Mouse (Mus musculus): ENCODE results near the gene Fbxl22. TPM values are rescaled to one million over a fixed set of nuclear protein-coding genes. Genes with fewer than 3 reads are reported as not detected.

The Fbxl22 gene
- polyA plus RNA-seq, 1 experiment from 2014 or later: 2.5 TPM

DNA sequence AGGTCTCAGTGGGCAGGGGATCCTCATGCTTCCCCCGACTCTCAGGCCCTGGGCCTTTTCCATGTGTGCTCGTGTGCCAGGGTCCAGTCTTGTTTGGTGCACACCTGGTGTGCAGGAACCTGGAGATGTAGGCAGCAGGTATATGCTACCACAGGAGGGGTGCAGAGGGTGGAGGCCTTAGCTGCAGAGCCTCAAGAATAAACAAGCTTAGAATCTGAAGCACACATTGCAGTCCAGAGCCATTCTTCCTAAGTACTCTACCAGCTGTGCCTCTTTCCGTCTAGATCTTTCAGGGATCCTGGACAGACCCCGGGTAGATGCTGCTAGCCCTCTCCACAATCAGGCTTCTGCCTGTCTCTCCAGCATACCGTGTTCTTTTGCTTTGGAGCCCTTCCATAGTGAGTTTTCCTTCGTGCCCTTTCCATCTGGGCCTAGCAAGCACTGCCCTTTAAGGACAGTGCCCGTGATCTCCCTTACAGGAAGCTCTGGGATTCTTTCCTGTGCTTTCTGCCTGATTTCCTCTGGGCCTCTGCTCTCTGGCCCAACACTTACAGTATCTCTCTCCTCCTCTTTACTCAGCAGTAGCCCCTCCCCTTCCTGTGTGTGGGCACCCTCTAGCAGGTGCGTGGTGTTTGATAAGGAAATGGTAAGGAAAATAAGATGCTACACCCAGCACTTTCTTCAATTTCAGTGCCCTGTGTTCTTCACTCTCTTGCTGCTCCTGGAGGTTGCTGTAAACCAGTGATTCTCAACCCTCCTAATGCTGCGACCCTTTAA lies 9.1 kb downstream of the Fbxl22 start:
- WGBS: 53% methylated on average over 9 of the region's 9 CpGs
- H3K4me2 ChIP-seq (ENCODE audit: low read depth, low read length, severe bottlenecking): no peak overlapping the region
- no peaks in the 10 kb centered on the region for H3K9me3 ChIP-seq (ENCODE audit: control insufficient read depth, low read length)
- H3K4me3 ChIP-seq (ENCODE audit: low read depth, low read length): no peak overlapping the region
- H3K4me1 ChIP-seq (replicated peaks; ENCODE audit: control insufficient read depth, insufficient read depth, low read length): peaks cover 27% of the 10 kb centered on the region
- DNase-seq (ENCODE audit: low spot score) (no peak), ATAC-seq (replicated peaks; ENCODE audit: low FRiP score) (0 out of 2 replicates have a peak, but pooled peaks have one; percentile 26)
- H3K27me3 ChIP-seq (ENCODE audit: control insufficient read depth, insufficient read depth, low read length): no peaks in the 10 kb centered on the region
- H3K9ac ChIP-seq (ENCODE audit: low read length): peak overlapping the region; percentile 48
- H3K27ac ChIP-seq (ENCODE audit: low read depth, low read length): peak overlapping the region; percentile 88
- H3K36me3 ChIP-seq (ENCODE audit: control insufficient read depth, insufficient read depth, low read length): peaks cover 10% of the 10 kb centered on the region; the same call in 1 of the 2 replicates

DNA sequence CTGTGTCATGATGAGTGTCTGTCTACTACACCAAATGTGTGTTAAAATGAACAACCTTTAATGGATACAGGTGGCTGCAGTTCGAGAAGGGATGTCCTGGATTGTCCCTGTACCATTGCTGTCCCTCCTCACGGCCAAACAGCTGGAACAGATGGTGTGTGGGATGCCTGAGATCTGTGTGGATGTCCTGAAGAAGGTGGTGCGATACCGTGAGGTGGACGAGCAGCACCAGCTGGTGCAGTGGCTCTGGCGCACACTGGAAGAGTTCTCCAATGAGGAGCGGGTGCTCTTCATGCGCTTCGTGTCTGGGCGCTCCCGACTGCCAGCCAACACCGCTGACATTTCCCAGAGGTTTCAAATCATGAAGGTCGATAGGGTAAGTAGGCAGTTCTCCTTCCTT lies 9.9 kb downstream of the Fbxl22 start:
- ATAC-seq (replicated peaks; ENCODE audit: low FRiP score) (no peak), DNase-seq (ENCODE audit: low spot score) (no peak)
- no peaks in the 10 kb centered on the region for H3K27me3 ChIP-seq (ENCODE audit: control insufficient read depth, insufficient read depth, low read length)
- H3K36me3 ChIP-seq (ENCODE audit: control insufficient read depth, insufficient read depth, low read length): peaks cover 10% of the 10 kb centered on the region; the same call in 1 of the 2 replicates
- peaks cover 25% of the 10 kb centered on the region for H3K4me1 ChIP-seq (replicated peaks; ENCODE audit: control insufficient read depth, insufficient read depth, low read length)
- H3K9ac ChIP-seq (ENCODE audit: low read length): no peak overlapping the region; the same call in 1 of the 2 replicates
- H3K27ac ChIP-seq (ENCODE audit: low read depth, low read length): peak overlapping the region; percentile 6; the same call in 1 of the 2 replicates
- 88% methylated on average over 13 of the region's 13 CpGs for WGBS
- no peak overlapping the region for H3K4me3 ChIP-seq (ENCODE audit: low read depth, low read length)
- no peak overlapping the region for H3K4me2 ChIP-seq (ENCODE audit: low read depth, low read length, severe bottlenecking)
- no peaks in the 10 kb centered on the region for H3K9me3 ChIP-seq (ENCODE audit: control insufficient read depth, low read length)

DNA sequence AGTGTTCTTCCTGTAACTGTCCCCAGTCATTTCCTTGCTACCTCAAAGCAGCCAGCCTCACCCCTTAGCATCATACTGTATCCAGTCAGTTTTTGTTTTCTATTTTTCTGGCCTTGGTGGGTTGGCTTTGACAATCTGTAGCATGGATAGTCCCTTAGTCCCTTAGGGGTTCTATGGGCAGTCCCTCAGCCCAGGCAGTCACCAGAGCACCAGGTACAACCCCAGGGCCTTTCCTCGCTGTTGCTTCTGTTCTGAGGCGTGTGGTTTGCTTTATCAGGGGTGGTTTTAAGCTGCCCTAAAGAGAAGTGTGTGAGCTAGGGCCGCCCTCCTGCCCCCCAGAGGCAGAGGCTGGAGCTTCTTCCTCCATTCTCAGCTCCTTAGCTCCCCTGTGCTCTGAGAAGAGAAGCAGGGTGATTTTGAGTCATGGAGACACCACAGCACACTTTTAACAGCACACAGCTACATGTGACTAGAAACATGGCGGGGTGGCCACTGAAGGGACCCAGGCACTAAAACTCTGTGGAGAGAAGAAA lies 10.4 kb downstream of the Fbxl22 start:
- Histone ChIP-seq H3K4me3 (ENCODE audit: low read depth, low read length) (no peak overlapping the region), H3K9me3 (ENCODE audit: control insufficient read depth, low read length) (no peaks in the 10 kb centered on the region), H3K4me1 (replicated peaks; ENCODE audit: control insufficient read depth, insufficient read depth, low read length) (peaks cover 25% of the 10 kb centered on the region), H3K36me3 (ENCODE audit: control insufficient read depth, insufficient read depth, low read length) (peaks cover 7% of the 10 kb centered on the region; the same call in 1 of the 2 replicates), H3K9ac (ENCODE audit: low read length) (no peak overlapping the region), H3K27ac (ENCODE audit: low read depth, low read length) (no peak overlapping the region), H3K27me3 (ENCODE audit: control insufficient read depth, insufficient read depth, low read length) (no peaks in the 10 kb centered on the region), H3K4me2 (ENCODE audit: low read depth, low read length, severe bottlenecking) (no peak overlapping the region)
- ATAC-seq (replicated peaks; ENCODE audit: low FRiP score) (no peak), DNase-seq (ENCODE audit: low spot score) (no peak)
- 82% methylated on average over 4 of the region's 4 CpGs for WGBS

GRCm38 (mm10) chr9:66501248-66501647 lies 13.1 kb downstream of the Fbxl22 start:
- ATAC-seq (replicated peaks; ENCODE audit: low FRiP score) (no peak), DNase-seq (ENCODE audit: low spot score) (no peak)

DNA sequence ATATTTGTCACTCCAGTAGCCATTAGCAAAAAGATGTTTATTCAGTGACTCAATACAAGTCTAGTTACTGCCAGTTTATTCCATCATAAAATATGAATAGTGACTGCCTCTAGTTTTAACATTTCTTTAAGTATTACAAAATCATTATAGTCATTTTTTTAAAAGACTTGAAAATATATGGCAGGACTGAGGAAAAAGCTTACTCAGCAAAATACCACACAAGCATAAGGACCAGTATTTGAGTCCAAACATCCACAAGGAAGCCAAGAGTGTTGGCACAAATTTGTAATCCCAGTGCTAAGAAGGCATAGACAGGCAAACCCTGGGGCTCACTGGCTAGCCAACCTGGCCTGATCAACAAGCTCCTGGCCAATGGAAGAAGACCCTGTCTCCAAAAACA lies 20.4 kb downstream of the Fbxl22 start:
- Histone ChIP-seq H3K27ac (ENCODE audit: low read depth, low read length) (no peak overlapping the region), H3K4me2 (ENCODE audit: low read depth, low read length, severe bottlenecking) (no peak overlapping the region), H3K9me3 (ENCODE audit: control insufficient read depth, low read length) (no peaks in the 10 kb centered on the region), H3K4me1 (replicated peaks; ENCODE audit: control insufficient read depth, insufficient read depth, low read length) (no peaks in the 10 kb centered on the region), H3K9ac (ENCODE audit: low read length) (no peak overlapping the region), H3K36me3 (ENCODE audit: control insufficient read depth, insufficient read depth, low read length) (peaks cover 10% of the 10 kb centered on the region), H3K27me3 (ENCODE audit: control insufficient read depth, insufficient read depth, low read length) (no peaks in the 10 kb centered on the region), H3K4me3 (ENCODE audit: low read depth, low read length) (no peak overlapping the region)
- no peak for DNase-seq (ENCODE audit: low spot score)
- ATAC-seq (replicated peaks; ENCODE audit: low FRiP score): no peak

More at GRCm38 (mm10) chr9:66501248-66501647, 13.1 kb downstream of the Fbxl22 start:
- Histone ChIP-seq H3K4me1 (replicated peaks; ENCODE audit: control insufficient read depth, insufficient read depth, low read length) (peaks cover 18% of the 10 kb centered on the region), H3K27ac (ENCODE audit: low read depth, low read length) (no peak overlapping the region), H3K27me3 (ENCODE audit: control insufficient read depth, insufficient read depth, low read length) (no peaks in the 10 kb centered on the region), H3K9ac (ENCODE audit: low read length) (no peak overlapping the region), H3K9me3 (ENCODE audit: control insufficient read depth, low read length) (no peaks in the 10 kb centered on the region), H3K4me3 (ENCODE audit: low read depth, low read length) (no peak overlapping the region), H3K36me3 (ENCODE audit: control insufficient read depth, insufficient read depth, low read length) (peaks cover 3% of the 10 kb centered on the region; the same call in 1 of the 2 replicates), H3K4me2 (ENCODE audit: low read depth, low read length, severe bottlenecking) (no peak overlapping the region)
- WGBS: 72% methylated on average over 2 of the region's 2 CpGs

GRCm38 (mm10) chr9:66492361-66492760 lies 22.0 kb downstream of the Fbxl22 start:
- WGBS: 91% methylated on average over 1 of the region's 1 CpGs
- Histone ChIP-seq H3K9ac (ENCODE audit: low read length) (no peak overlapping the region), H3K36me3 (ENCODE audit: control insufficient read depth, insufficient read depth, low read length) (peaks cover 12% of the 10 kb centered on the region), H3K27ac (ENCODE audit: low read depth, low read length) (no peak overlapping the region), H3K4me3 (ENCODE audit: low read depth, low read length) (no peak overlapping the region), H3K4me2 (ENCODE audit: low read depth, low read length, severe bottlenecking) (no peak overlapping the region), H3K9me3 (ENCODE audit: control insufficient read depth, low read length) (no peaks in the 10 kb centered on the region), H3K4me1 (replicated peaks; ENCODE audit: control insufficient read depth, insufficient read depth, low read length) (no peaks in the 10 kb centered on the region), H3K27me3 (ENCODE audit: control insufficient read depth, insufficient read depth, low read length) (no peaks in the 10 kb centered on the region)
- no peak for DNase-seq (ENCODE audit: low spot score)
- ATAC-seq (replicated peaks; ENCODE audit: low FRiP score): no peak

DNA sequence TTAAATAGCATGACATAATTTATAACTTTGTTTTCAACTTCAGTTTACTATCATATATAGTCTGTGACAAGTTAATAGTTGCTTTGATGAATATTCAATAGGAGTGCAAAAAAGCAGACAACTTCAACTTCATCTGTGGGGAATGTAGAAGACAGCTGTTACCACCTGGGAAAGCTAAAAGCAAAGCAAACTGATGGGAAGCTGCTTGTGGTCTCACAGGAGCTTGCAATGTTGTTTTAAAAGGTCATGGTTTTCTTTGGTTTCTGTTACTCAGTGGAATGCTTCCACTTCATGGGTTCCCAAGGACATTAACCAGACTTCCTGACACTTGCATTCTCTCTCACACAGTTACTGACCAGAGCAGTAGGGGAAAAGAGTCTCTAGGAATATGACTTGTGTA lies 25.6 kb downstream of the Fbxl22 start:
- H3K4me3 ChIP-seq (ENCODE audit: low read depth, low read length): no peak overlapping the region
- peaks cover 8% of the 10 kb centered on the region for H3K36me3 ChIP-seq (ENCODE audit: control insufficient read depth, insufficient read depth, low read length)
- no peak overlapping the region for H3K4me2 ChIP-seq (ENCODE audit: low read depth, low read length, severe bottlenecking)
- H3K4me1 ChIP-seq (replicated peaks; ENCODE audit: control insufficient read depth, insufficient read depth, low read length): no peaks in the 10 kb centered on the region
- no peaks in the 10 kb centered on the region for H3K27me3 ChIP-seq (ENCODE audit: control insufficient read depth, insufficient read depth, low read length)
- H3K9me3 ChIP-seq (ENCODE audit: control insufficient read depth, low read length): no peaks in the 10 kb centered on the region
- no peak for ATAC-seq (replicated peaks; ENCODE audit: low FRiP score)
- DNase-seq (ENCODE audit: low spot score): no peak
- H3K27ac ChIP-seq (ENCODE audit: low read depth, low read length): no peak overlapping the region
- no peak overlapping the region for H3K9ac ChIP-seq (ENCODE audit: low read length)

DNA sequence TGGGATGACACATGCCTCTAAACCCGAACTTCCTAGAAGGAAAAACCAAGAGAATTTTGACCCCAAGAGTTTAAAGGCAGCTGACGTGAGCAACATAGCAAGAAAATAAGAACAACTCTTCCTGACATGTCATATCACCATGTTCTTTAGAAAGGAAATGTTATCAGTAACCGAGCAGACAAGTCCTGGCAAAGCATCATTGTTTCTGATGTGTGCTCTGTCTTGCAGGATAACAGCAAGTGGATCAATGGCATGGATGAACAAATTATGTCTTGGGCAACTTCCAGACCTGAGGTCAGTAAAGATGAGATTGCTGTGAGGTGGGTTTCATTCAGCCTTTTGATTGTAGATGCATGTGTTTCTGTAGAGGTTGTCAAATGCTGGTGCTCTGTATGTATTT lies 31.0 kb downstream of the Fbxl22 start:
- Histone ChIP-seq H3K9me3 (ENCODE audit: control insufficient read depth, low read length) (no peaks in the 10 kb centered on the region), H3K27ac (ENCODE audit: low read depth, low read length) (no peak overlapping the region), H3K27me3 (ENCODE audit: control insufficient read depth, insufficient read depth, low read length) (no peaks in the 10 kb centered on the region), H3K36me3 (ENCODE audit: control insufficient read depth, insufficient read depth, low read length) (peaks cover 5% of the 10 kb centered on the region; the same call in 1 of the 2 replicates), H3K4me3 (ENCODE audit: low read depth, low read length) (no peak overlapping the region), H3K4me1 (replicated peaks; ENCODE audit: control insufficient read depth, insufficient read depth, low read length) (no peaks in the 10 kb centered on the region), H3K4me2 (ENCODE audit: low read depth, low read length, severe bottlenecking) (no peak overlapping the region), H3K9ac (ENCODE audit: low read length) (no peak overlapping the region)
- WGBS: 93% methylated on average over 3 of the region's 3 CpGs
- ATAC-seq (replicated peaks; ENCODE audit: low FRiP score): no peak
- no peak for DNase-seq (ENCODE audit: low spot score)

GRCm38 (mm10) chr9:66477785-66478184 lies 36.6 kb downstream of the Fbxl22 start:
- Histone ChIP-seq H3K4me1 (replicated peaks; ENCODE audit: control insufficient read depth, insufficient read depth, low read length) (no peaks in the 10 kb centered on the region), H3K4me3 (ENCODE audit: low read depth, low read length) (no peak overlapping the region), H3K9me3 (ENCODE audit: control insufficient read depth, low read length) (no peaks in the 10 kb centered on the region), H3K4me2 (ENCODE audit: low read depth, low read length, severe bottlenecking) (no peak overlapping the region), H3K27ac (ENCODE audit: low read depth, low read length) (no peak overlapping the region), H3K9ac (ENCODE audit: low read length) (no peak overlapping the region), H3K27me3 (ENCODE audit: control insufficient read depth, insufficient read depth, low read length) (no peaks in the 10 kb centered on the region), H3K36me3 (ENCODE audit: control insufficient read depth, insufficient read depth, low read length) (peaks cover 4% of the 10 kb centered on the region; the same call in 1 of the 2 replicates)
- no peak for ATAC-seq (replicated peaks; ENCODE audit: low FRiP score)
- DNase-seq (ENCODE audit: low spot score): no peak
- WGBS: 75% methylated on average over 2 of the region's 2 CpGs
